8 mouse cellular contexts compared by ENCODE assay signal in the genomic region with DNA sequence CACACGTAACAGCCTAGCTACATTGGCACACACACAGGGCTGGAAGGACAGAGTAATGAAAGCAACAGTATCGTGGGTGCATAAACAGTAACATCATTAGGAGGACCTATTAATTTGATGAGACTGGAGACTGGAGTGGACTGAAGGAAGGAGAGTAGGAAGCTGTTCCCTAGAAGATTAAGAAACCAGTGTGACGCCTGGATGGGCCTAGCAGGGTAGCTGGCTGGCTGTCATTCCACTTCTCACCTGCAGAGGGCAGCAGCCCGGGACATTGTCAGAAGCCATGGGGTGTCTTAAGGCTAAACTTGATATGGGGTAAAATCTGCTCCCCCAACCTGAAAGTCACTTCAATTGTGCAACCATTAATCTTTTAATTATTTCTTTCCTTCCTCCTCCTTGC.
A peak's percentile ranks its signal among the peaks of the same experiment; 100 is the strongest.
DNase-seq lines count a peak whose midpoint lies in the region; ATAC-seq lines count a peak whose summit lies in the region.

No protein-coding gene starts in this region.

- ATAC-seq in inflammation-experienced regulatory T-cells, adult 6 months: peak; percentile 58

- DNase-seq in ZHBTc4 (ENCODE audit: low read depth, low spot score): peak; percentile 77
- DNase-seq in cerebellum, adult 9-11 months: peak; percentile 81
- peak; percentile 80 to 86 for DNase-seq in frontal cortex, postnatal 36 days (ENCODE audit: low spot score in 2 of 2)
- peak; percentile 45 to 83 for DNase-seq in left cerebral cortex, adult 8-10 months (ENCODE audit: low spot score in 2 of 2)
- peak; percentile 68 for DNase-seq in mesoderm, embryonic 11.5 days (ENCODE audit: low read depth, low spot score)
- peak; percentile 42 to 53 for DNase-seq in right cerebral cortex, postnatal 36 days (ENCODE audit: low spot score in 2 of 2)
- peak; percentile 65 to 79 for DNase-seq in urinary bladder, postnatal 36 days (ENCODE audit: low spot score in 2 of 2)

Comparison
In these comparisons a context has a peak if more than half of its experiments do, and no peak if none do; other contexts are left out.
1. Peak in every context shown above with its lines: DNase-seq and ATAC-seq.